Mouse (Mus musculus): Measurements from ENCODE around the gene Usp9x. TPM values are rescaled to one million over a fixed set of nuclear protein-coding genes. Genes with fewer than 3 reads are reported as not detected.

Gene Usp9x
- total RNA-seq, 2 experiments from 2014 or later: 242 to 245 TPM

DNA sequence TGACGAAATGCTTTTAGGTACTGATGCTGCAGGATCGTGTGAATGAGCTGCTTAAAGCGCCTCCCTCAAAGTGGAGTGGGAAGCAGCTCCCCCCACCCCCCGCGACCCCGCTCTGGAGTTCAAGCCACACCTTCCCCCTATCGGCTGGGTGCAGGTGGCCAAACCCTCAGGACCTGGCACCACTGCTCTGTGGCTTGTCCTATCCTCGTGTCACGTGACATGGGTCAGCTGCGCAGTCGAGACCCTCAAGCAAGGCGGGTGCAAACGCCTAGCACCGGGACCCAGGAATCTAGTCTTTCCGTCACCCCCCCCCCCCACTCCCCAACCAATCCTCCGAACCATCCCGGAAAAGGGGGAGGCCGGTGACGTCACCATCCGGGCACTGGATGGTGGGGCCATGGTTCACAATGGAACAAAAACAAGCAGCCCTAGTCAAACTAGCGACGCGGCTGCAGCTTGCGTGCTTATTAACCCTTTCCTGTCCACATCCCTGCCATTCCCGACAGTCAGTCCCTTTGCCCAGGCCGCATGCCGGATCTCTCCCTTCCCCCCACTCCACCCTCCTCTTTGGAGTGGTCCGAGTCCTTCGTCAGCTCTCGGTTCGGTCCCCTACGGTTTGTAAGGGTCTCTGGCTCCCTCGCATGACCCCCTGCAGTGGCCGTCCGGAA lies 591 bp upstream of the Usp9x start:
- intact Hi-C loops (cut with DNase I): loop anchor here (1.0 to 10.0 kb wide), 4 partner anchors 28 to 308 kb away; partner anchors contain the start of gene Med14

GRCm38 (mm10) chrX:13071776-13072460 lies 620 bp downstream of the Usp9x start:
- DNase-seq (ENCODE audit: low spot score in 2 of 2): peak; percentile 61 to 69
- intact Hi-C loops (cut with DNase I): loop anchor here (5.0 to 10.0 kb wide), 3 partner anchors 147 to 310 kb away; partner anchors contain the start of gene Med14

More for the DNA sequence above, 591 bp upstream of the Usp9x start:
- peak; percentile 88 to 91 for DNase-seq (ENCODE audit: low spot score in 2 of 2)

DNA sequence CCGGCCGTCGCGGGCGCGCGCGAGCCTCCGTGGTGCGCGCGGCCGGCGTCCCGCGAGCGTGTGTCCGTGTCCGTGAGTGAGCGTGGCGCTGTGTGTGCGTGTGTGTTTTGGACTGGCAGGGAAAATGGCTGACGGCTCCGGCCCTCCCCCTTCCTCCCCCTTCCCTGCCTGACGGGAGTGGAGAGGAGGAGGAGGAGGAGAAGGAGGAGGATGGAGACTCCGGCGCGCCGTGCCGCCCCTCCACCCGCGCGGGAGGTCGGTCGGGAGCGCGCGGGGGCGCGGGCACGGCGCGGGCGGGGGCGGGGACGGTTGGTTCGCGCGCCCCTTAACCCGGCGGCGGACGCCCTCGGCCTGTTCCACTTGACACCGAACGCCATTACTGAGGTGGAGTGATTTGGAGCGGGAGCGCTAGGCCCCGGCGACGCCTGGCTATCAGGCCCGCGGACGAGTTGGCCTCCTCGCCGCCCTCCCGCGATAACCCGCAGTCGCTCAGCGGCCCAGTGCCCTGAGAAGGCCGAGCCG lies 1.2 kb downstream of the Usp9x start:
- peak; percentile 57 to 67 for DNase-seq (ENCODE audit: low spot score in 2 of 2)
- intact Hi-C loops (cut with DNase I): loop anchor here (5.0 to 10.0 kb wide), 3 partner anchors 148 to 310 kb away; partner anchors contain the start of gene Med14

- intact Hi-C loops (cut with DNase I): no loop called here
These were observed 14.3 kb downstream of the Usp9x start for GRCm38 (mm10) chrX:13085621-13086020.

GRCm38 (mm10) chrX:13096985-13097384 lies 25.7 kb downstream of the Usp9x start:
- no peak for DNase-seq (ENCODE audit: low spot score in 2 of 2)
- intact Hi-C loops (cut with DNase I): no loop called here

More at GRCm38 (mm10) chrX:13085621-13086020, 14.3 kb downstream of the Usp9x start:
- no peak for DNase-seq (ENCODE audit: low spot score in 2 of 2)

DNA sequence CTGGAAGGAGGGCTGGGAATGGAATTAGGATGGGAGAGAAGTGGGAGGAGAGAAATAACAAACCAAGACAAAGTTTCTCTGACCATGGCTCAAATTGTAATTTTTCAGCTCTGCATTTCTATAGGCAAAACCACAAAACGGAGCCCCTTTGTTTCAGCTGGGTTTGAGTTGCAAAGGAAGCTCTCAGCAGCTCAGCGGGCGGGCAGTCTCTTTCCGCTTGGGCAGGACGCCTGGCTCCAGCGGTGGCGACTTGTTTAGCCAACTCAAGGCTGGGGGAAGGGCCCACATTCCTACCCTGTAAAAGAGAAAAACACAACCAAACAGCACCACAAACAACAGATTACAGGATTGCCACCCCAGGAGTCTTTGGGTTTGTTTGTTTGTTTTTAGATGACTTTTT lies 135.2 kb downstream of the Usp9x start:
- DNase-seq (ENCODE audit: low spot score in 2 of 2): no peak
- intact Hi-C loops (cut with DNase I): loop anchor here (10.0 kb wide), 1 partner anchor 532 kb away; the partner anchor contains the start of gene 1810030O07Rik

DNA sequence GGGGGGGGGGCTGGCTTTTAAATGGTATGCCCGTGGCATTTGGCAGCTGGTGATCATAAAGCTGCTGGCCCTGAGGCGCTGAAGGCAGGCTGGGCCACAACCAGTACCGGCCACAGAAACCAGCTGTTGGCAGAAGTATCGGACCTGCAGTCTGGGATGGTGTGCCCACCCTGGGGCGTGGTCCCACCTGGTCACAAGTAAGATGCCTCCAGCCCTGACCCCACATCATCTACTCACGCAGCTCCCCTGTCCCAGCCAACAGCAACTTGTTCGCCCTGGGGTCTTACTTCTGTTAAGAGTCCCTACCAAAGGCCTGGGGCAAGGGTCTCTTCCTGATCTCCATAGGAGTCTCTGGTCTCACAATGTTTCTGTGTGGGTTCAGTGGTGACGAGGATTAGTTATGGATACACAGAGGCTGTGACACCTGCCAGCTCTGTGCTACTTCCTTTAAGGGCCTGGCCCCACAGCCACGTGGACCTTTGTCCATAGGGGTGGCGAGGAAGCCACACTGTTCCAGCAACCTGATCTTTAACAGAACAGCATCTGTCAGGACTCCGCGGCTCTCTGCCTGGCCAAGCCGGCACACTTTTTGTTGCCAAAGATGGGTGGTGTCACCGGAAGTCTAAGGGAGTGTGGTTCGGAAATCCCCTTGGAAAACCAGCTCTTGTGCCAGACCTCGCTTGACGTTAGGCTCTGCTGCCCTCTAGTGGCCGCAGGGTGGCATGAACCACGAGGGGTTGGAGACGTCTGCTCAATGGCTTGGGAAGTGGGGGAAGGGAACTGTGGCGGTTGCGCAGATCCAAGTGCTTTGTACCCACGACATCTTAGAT lies 136.4 kb downstream of the Usp9x start:
- peak; percentile 81 to 88 for DNase-seq (ENCODE audit: low spot score in 2 of 2)
- intact Hi-C loops (cut with DNase I): loop anchor here (10.0 kb wide), 1 partner anchor 533 kb away; the partner anchor contains the start of gene 1810030O07Rik

DNA sequence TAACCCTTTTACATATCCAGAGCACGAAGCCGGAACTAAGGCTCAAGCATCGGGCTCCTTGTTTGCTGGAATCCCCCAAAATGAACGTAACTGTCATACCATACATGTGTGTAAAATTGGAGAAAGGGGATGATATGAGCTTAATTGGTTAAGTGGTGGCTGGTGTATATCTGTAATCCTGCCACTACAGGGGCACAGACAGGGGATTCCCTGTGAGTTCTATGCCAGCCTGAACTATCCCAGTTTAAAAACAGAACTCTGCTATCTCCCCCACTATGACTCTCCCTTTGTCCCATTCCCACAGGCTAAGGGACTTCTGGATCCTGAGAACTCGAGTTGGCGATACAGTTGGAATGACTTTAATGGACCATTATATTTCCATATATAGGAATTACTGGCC lies 137.1 kb downstream of the Usp9x start:
- DNase-seq (ENCODE audit: low spot score in 2 of 2): peak in 1 of 2 experiments; percentile 4
- intact Hi-C loops (cut with DNase I): loop anchor here (10.0 kb wide), 1 partner anchor 534 kb away; the partner anchor contains the start of gene 1810030O07Rik

GRCm38 (mm10) chrX:13214275-13214674 lies 143.0 kb downstream of the Usp9x start:
- no peak for DNase-seq (ENCODE audit: low spot score in 2 of 2)
- intact Hi-C loops (cut with DNase I): no loop called here

Other genes starting within 250 kb of the Usp9x start
- 100 to 1,000 TPM; 154 to 194 TPM for gene Ddx3x, start 209.5 kb downstream of the Usp9x start, total RNA-seq (2021)

All from left cerebral cortex, postnatal 36 days (tissue).